Mouse (Mus musculus) heart, embryonic 15.5 days (tissue): ENCODE measurements around the gene Kcnma1. TPM values are rescaled to one million over a fixed set of nuclear protein-coding genes. Genes with fewer than 3 reads are reported as not detected.

ENCODE experiments used
- ATAC-seq: fragments of 200-750 bp; cut with Nextera tagmentation; replicated peaks from 2 replicates; pipeline ENCODE4 v1.8.0; 2017; ENCODE audit warnings: low read depth, moderate TSS enrichment; ENCODE audit not compliant: insufficient number of reproducible peaks, insufficient read depth, low FRiP score
- H3K27ac ChIP-seq: fragments of 300-500 bp; sonication (generic); 2 replicates; pipeline ENCODE4 v1.5.1; 2015; ENCODE audit warnings: mild to moderate bottlenecking, inconsistent platforms
- H3K27me3 ChIP-seq: fragments of 300-500 bp; sonication (generic); 2 replicates; pipeline ENCODE4 v1.6.1; 2015; ENCODE audit warnings: inconsistent platforms
- H3K36me3 ChIP-seq: fragments of 300-500 bp; sonication (generic); 2 replicates; pipeline ENCODE4 v1.6.1; 2015; ENCODE audit warnings: mild to moderate bottlenecking, inconsistent platforms
- H3K4me1 ChIP-seq: fragments of 300-500 bp; sonication (generic); replicated peaks from 2 replicates; pipeline ENCODE4 v1.6.1; 2015; ENCODE audit warnings: inconsistent platforms
- H3K4me2 ChIP-seq: fragments of 300-500 bp; sonication (generic); 2 replicates; pipeline ENCODE4 v1.6.1; 2015; ENCODE audit warnings: inconsistent platforms, mild to moderate bottlenecking, moderate library complexity
- H3K4me3 ChIP-seq: fragments of 300-500 bp; sonication (generic); 2 replicates; pipeline ENCODE4 v1.5.1; 2015; ENCODE audit warnings: mild to moderate bottlenecking, inconsistent platforms
- H3K9ac ChIP-seq: fragments of 300-500 bp; sonication (generic); 2 replicates; pipeline ENCODE4 v1.6.1; 2015; ENCODE audit warnings: mild to moderate bottlenecking, inconsistent platforms
- H3K9me3 ChIP-seq: fragments of 300-500 bp; sonication (generic); replicated peaks from 2 replicates; pipeline ENCODE4 v1.6.1; 2016; ENCODE audit warnings: inconsistent platforms
- WGBS: fragments of 180-500 bp; shearing (Covaris S2); methylation state at CpG from one replicate; pipeline ENCODE4 v1.1.7; 2015; ENCODE audit warnings: mixed read lengths; 5-methylcytosine and 5-hydroxymethylcytosine counted together
- polyA plus RNA-seq: library from polyadenylated mRNA; unstranded; fragments of >200 nt; fragmentation: Nextera tagmentation; extraction: Ambion mirVana; gene quantifications from 2 replicates; pipeline ENCODE4 v1.2.1, GENCODE M21; 2015

Gene Kcnma1
- polyA plus RNA-seq, 1 experiment from 2014 or later = 0.23 TPM

DNA sequence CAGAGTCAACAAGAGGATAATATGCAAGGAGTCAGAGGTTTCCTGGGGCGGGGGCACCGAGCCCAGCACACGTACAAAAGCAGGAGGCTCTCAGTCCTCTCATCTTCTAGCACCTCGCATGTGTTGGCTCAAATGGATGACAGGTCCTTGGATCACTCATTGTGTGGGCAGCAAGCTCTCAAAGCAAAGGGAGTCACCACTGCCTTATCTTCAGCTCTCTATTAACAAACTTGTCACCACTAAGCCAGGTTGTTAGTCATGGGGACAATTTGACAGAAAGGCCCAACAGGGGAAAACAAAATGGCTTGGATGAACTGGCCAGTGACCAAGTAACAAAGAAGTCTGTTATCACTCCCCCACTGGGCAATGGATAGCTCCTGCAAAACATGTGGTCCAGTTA, 331.5 kb downstream of the Kcnma1 start:
- Histone ChIP-seq H3K4me1 (peaks cover 14% of the 10 kb centered on the region), H3K4me3 (no peak overlapping the region), H3K27ac (no peak overlapping the region), H3K9ac (no peak overlapping the region), H3K4me2 (no peak overlapping the region), H3K36me3 (no peaks in the 10 kb centered on the region), H3K9me3 (no peaks in the 10 kb centered on the region), H3K27me3 (peaks cover 91% of the 10 kb centered on the region)
- ATAC-seq = peak; percentile 80
- 26% methylated on average over 4 of the region's 4 CpGs for WGBS

DNA sequence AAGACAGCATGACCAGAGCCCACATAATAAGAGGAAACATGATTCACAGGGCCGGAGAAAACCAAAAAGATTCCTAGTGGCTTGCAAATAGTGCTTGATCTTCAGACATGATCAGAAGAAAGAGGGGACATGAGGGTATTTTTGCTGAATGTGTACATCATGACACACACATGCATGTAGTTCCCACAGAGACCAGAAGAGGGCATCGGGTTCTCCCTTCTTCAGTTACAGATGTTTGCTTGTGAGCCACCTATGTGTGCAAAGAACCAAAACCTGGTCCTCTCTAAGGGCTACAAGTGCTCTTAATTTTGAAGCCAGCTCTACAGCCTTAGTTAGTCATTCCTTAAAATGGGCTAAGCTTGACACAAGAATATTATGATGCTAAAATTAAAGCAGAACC, 334.9 kb downstream of the Kcnma1 start:
- Histone ChIP-seq H3K4me1 (peaks cover 14% of the 10 kb centered on the region), H3K27ac (no peak overlapping the region), H3K36me3 (no peaks in the 10 kb centered on the region), H3K9me3 (no peaks in the 10 kb centered on the region), H3K4me2 (no peak overlapping the region), H3K4me3 (no peak overlapping the region), H3K27me3 (peaks cover 91% of the 10 kb centered on the region), H3K9ac (no peak overlapping the region)
- WGBS = 55% methylated on average over 2 of the region's 2 CpGs
- ATAC-seq = no peak

DNA sequence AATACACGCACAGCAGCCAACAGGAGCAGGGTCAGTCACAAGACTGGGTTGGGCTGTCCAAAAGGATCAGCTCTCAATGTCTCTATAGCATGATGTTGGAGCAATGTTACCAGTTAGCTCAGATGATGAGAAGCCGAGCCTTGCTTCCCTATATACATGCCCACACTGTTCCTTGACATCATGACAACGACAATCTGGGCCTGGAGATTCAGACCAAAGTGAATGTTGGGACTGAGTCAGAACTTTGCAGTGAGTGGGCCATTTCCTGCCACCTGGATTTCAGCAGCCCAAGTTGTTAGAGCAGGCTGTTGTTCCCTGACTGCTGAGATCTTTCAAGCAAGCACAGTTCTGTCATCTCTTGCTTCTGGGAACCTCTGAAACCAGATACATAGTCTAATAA, 347.9 kb downstream of the Kcnma1 start:
- H3K9me3 ChIP-seq = no peaks in the 10 kb centered on the region; the same call in 1 of the 2 replicates
- H3K4me3 ChIP-seq = no peak overlapping the region
- no peak overlapping the region for H3K27ac ChIP-seq
- peaks cover 29% of the 10 kb centered on the region for H3K27me3 ChIP-seq
- no peaks in the 10 kb centered on the region for H3K4me1 ChIP-seq
- ATAC-seq = no peak
- H3K4me2 ChIP-seq = no peak overlapping the region
- WGBS = 81% methylated on average over 3 of the region's 3 CpGs
- no peak overlapping the region for H3K9ac ChIP-seq
- no peaks in the 10 kb centered on the region for H3K36me3 ChIP-seq

DNA sequence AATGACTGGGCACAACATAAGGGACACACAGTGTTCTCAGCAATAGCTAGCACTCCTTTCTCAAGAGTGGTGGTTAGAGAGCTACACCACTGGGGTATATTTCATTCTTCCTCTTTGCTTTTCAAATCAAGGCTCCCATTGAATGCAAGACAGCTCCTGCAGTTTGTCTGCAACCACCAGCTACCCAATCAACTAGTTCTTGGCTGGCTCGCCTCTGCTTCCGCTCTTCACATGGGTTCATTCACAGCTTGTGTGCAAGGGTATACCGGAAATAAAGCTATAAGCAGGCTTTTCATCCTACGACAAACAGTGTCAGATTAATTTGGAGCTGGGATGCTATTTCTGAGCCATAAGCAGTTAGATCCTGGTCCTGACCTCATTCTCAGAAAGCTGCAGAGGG, 362.6 kb downstream of the Kcnma1 start:
- H3K9ac ChIP-seq = no peak overlapping the region
- 63% methylated on average over 4 of the region's 4 CpGs for WGBS
- ATAC-seq = no peak

DNA sequence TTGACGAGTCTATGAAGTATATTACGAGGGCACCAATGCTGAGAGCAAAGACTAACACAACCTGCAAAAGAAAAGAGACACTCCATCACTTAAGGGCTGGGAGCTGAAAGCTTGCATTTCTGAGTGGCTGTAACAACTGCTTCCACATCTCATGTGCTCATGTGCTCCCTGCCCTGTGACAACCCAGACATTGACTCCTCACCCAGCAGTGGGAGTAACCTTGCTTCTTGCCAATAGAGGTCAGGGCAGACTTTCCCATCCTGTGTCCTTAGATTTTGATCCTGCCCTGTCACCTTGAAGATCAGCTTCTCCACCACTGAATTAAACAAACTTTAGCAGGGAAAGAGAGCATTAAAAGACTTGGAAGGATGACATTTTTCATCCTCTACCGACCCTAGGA, 364.2 kb downstream of the Kcnma1 start:
- Histone ChIP-seq H3K36me3 (no peaks in the 10 kb centered on the region), H3K4me2 (no peak overlapping the region), H3K27ac (no peak overlapping the region), H3K9me3 (no peaks in the 10 kb centered on the region), H3K9ac (no peak overlapping the region), H3K4me1 (no peaks in the 10 kb centered on the region), H3K4me3 (no peak overlapping the region), H3K27me3 (peaks cover 41% of the 10 kb centered on the region)
- ATAC-seq = no peak
- 89% methylated on average over 3 of the region's 3 CpGs for WGBS

More for the DNA sequence above, 362.6 kb downstream of the Kcnma1 start:
- Histone ChIP-seq H3K27me3 (peaks cover 33% of the 10 kb centered on the region), H3K4me3 (no peak overlapping the region), H3K4me2 (no peak overlapping the region), H3K9me3 (no peaks in the 10 kb centered on the region), H3K27ac (no peak overlapping the region), H3K4me1 (no peaks in the 10 kb centered on the region), H3K36me3 (no peaks in the 10 kb centered on the region)

DNA sequence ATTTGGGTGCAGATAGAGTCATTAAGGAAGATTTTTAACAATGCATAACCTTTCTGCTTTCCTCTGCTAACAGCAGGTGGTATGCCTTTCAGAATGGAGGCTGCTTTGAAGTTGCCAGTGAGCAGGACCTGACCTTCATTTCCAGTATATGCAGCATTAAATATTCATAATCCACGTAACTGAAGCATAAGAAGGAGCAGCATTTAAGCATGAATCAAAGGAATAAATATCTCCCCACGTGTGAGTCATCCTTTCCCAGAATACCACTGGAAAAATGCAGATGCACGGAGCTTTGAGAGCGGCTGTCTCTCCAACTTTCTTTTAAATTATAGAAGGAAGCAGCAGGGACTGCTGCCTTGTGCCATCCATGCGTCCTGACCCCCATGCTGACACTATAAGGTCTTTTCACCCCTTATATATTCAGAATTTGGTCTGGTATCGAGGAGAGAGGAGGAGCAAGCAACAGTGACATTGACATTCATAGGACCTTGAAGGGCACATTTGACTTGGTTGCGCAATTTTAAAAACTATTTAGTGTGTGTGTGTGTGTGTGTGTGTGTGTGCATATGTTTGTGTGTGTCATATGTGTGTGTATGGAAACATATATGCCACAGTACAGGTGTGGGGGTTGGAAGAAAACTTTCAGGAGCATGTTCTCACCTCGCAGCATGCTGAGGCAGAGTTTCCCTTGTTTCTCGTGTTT, 368.8 kb downstream of the Kcnma1 start:
- H3K36me3 ChIP-seq = no peaks in the 10 kb centered on the region
- H3K27ac ChIP-seq = no peak overlapping the region
- H3K9ac ChIP-seq = no peak overlapping the region
- H3K4me3 ChIP-seq = no peak overlapping the region
- no peak overlapping the region for H3K4me2 ChIP-seq
- H3K27me3 ChIP-seq = peaks cover 51% of the 10 kb centered on the region
- H3K9me3 ChIP-seq = no peaks in the 10 kb centered on the region
- 73% methylated on average over 9 of the region's 9 CpGs for WGBS
- ATAC-seq = no peak
- no peaks in the 10 kb centered on the region for H3K4me1 ChIP-seq

DNA sequence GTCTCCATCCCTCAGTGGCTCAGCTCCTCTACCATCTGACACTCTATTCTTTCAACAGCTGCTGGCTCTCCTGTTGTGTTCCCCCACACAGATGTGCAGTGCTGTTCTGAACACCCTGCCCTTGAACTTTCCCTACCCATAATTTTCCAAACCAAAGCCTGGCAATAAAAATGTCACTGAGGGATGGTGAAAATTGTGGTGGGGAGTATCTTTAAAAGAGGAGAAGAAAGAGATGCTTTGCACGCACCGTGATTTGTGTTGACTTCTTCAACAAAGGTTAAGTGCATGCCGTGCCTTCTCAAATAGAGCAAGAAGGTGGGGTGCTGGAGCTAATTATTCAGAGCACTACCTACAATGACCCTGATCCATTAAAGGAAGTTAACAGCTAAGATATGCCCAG, 371.1 kb downstream of the Kcnma1 start:
- H3K27me3 ChIP-seq = peaks cover 46% of the 10 kb centered on the region
- H3K4me2 ChIP-seq = no peak overlapping the region
- 80% methylated on average over 3 of the region's 3 CpGs for WGBS
- H3K4me1 ChIP-seq = no peaks in the 10 kb centered on the region
- no peaks in the 10 kb centered on the region for H3K36me3 ChIP-seq
- no peak for ATAC-seq
- H3K9ac ChIP-seq = no peak overlapping the region
- no peak overlapping the region for H3K27ac ChIP-seq
- H3K9me3 ChIP-seq = no peaks in the 10 kb centered on the region
- no peak overlapping the region for H3K4me3 ChIP-seq

DNA sequence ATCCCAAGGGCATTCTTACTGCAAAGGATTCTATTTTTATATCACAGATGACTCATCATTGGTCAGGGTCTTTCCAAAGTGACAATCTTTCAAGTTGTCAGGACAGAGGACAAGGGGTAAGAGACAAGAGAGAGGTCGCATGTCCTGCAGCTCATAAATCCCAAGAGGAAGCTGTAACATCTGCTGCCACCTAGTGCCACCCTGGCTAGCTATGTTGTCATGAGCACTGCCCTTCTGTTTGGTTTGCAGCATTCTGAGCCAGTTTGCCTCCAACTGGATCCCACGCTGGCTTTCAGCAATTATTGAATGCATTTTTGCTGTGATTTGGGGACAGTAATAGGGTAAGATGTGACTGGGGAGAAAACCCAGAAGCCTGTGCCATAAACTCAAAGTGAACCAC, 373.6 kb downstream of the Kcnma1 start:
- no peak overlapping the region for H3K4me2 ChIP-seq
- H3K9me3 ChIP-seq = no peaks in the 10 kb centered on the region
- H3K9ac ChIP-seq = no peak overlapping the region
- H3K27me3 ChIP-seq = peaks cover 31% of the 10 kb centered on the region
- no peaks in the 10 kb centered on the region; the same call in 1 of the 2 replicates for H3K4me1 ChIP-seq
- H3K4me3 ChIP-seq = no peak overlapping the region
- no peak overlapping the region for H3K27ac ChIP-seq
- ATAC-seq = no peak
- no peaks in the 10 kb centered on the region for H3K36me3 ChIP-seq
- WGBS = 30% methylated on average over 2 of the region's 2 CpGs

DNA sequence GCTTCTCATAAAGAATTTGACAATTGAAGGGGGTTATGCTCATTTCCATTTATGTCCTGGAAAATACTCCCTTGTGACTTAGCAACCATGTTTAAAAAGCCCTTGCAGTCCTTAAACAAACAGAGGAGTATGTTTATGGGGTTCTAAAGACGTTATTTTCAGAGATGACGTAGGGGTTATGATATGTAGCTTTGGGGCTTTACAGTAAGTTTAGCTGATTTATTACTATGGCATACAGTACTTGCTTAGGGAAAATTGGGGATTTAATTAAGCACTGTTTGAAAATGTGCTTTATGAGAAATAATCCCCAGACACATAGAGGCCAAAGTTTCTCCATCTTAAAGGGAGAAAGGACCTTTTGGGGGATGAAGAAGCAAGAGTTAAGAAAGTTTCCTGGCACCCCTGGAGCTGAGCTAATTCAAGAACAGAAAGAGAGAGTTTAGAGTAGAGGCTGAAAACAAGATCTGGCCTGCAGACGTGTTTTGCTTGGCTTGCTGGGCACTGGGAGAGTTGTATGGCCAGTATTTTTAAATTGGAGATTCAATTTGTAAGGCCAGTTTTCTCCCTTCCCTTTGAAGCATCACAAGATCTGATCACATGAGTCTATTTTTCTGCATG, 376.1 kb downstream of the Kcnma1 start:
- 53% methylated on average over 3 of the region's 3 CpGs for WGBS
- H3K4me2 ChIP-seq = no peak overlapping the region
- 0 out of 2 replicates have a peak overlapping the region, but pooled peaks have one; percentile 12 for H3K27ac ChIP-seq
- ATAC-seq = no peak
- H3K9ac ChIP-seq = no peak overlapping the region
- peaks cover 13% of the 10 kb centered on the region for H3K27me3 ChIP-seq
- H3K4me1 ChIP-seq = no peaks in the 10 kb centered on the region; the same call in 1 of the 2 replicates
- no peaks in the 10 kb centered on the region for H3K36me3 ChIP-seq
- H3K4me3 ChIP-seq = no peak overlapping the region
- no peaks in the 10 kb centered on the region for H3K9me3 ChIP-seq

DNA sequence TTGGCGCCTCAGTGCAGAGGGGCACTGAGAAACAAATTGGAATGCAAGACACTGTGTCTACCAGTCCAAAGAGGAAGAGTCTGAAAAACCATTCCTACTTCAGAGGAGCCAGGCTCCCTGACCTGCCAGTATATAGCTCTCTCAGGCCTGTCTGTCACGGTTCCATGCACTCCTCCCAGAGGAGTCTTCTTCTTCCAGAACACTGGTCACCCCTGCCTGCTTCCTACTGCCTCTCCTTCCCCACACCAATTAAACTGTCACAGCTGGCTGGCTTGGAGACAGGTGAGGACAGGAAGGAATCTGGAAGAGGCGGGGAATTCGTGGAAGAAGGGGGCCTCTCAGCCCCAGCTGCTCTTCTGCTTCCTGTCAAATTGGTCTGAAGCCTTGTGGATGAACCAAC, 378.4 kb downstream of the Kcnma1 start:
- no peak overlapping the region for H3K4me2 ChIP-seq
- no peaks in the 10 kb centered on the region for H3K9me3 ChIP-seq
- no peak for ATAC-seq
- H3K4me3 ChIP-seq = no peak overlapping the region
- H3K27ac ChIP-seq = no peak overlapping the region
- no peaks in the 10 kb centered on the region; the same call in 1 of the 2 replicates for H3K4me1 ChIP-seq
- H3K9ac ChIP-seq = no peak overlapping the region
- no peaks in the 10 kb centered on the region for H3K36me3 ChIP-seq
- 0 out of 2 replicates have a peak, but pooled peaks cover 2% of the 10 kb centered on the region for H3K27me3 ChIP-seq
- 51% methylated on average over 4 of the region's 4 CpGs for WGBS

DNA sequence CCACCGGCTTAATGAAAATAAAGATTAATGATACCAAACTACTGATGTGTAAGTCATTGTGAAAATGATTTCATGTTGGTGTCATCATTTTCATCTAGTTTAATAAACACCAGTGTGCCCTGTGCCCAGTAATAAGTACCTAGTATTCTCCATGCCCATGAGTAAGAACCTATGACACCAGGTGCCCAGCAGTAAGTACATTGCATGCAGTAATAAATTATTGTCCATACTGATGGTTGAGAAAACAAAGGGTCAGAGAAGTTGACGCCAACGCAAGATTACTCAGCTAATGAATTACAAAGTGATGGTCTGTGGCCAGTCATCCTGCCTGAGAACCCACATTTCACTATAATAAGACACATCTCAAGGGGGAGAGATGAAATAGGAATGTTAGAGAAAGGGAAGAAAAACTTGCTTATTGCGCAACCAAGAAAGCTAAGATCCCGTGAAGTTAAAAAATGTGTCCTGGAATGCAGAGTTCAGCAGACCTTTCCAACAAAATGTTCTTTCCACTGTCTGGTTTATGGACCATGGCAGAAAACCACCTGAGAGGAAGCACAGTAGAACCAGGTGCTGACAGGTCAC, 381.2 kb downstream of the Kcnma1 start:
- 0 out of 2 replicates have a peak, but pooled peaks cover 2% of the 10 kb centered on the region for H3K27me3 ChIP-seq
- no peaks in the 10 kb centered on the region for H3K9me3 ChIP-seq
- H3K36me3 ChIP-seq = no peaks in the 10 kb centered on the region
- no peaks in the 10 kb centered on the region; the same call in 1 of the 2 replicates for H3K4me1 ChIP-seq
- no peak overlapping the region for H3K4me2 ChIP-seq
- WGBS = 79% methylated on average over 5 of the region's 5 CpGs
- ATAC-seq = no peak
- no peak overlapping the region for H3K9ac ChIP-seq
- H3K27ac ChIP-seq = no peak overlapping the region
- H3K4me3 ChIP-seq = no peak overlapping the region
